Comparison of ENCODE assay signal across 9 mouse cellular contexts in genomic region chr10:5305555-5305954, GRCm38 (mm10).
A peak's percentile ranks its signal among the peaks of the same experiment; 100 is the strongest.
DNase-seq lines count a peak whose midpoint lies in the region; ATAC-seq and TF ChIP-seq lines count a peak whose summit lies in the region.
"Had no signal": no experiment of that assay in that cellular context is flagged by ENCODE, and none has a peak within 500 bp of the region (broad histone marks: within the 10 kb centered on the region; RNA-seq: fewer than 3 reads in every experiment).

No protein-coding gene starts in this region.

- ATAC-seq in frontal cortex, adult (ENCODE audit: low TSS enrichment): peak; percentile 55; the same call in 1 of the 2 replicates
- ATAC-seq in lung, embryonic 14.5 days (ENCODE audit: insufficient read depth): 0 out of 2 replicates have a peak, but pooled peaks have one; percentile 50

- no peaks in the 10 kb centered on the region for H3K36me3 ChIP-seq in lung, embryonic 14.5 days (ENCODE audit: insufficient read depth)

- no peaks in the 10 kb centered on the region for H3K9me3 ChIP-seq in lung, embryonic 14.5 days (ENCODE audit: low read depth, low read length)

- H3K4me2 ChIP-seq in lung, embryonic 14.5 days: no peak overlapping the region

- peak overlapping the region; percentile 94 for H3K27ac ChIP-seq in embryonic fibroblast, embryonic 13.5 days (ENCODE audit: insufficient read depth, low read length)
- no peak overlapping the region for H3K27ac ChIP-seq in lung, embryonic 14.5 days (ENCODE audit: low read depth)

- peaks cover 12% of the 10 kb centered on the region for H3K4me1 ChIP-seq in embryonic fibroblast, embryonic 13.5 days (ENCODE audit: control insufficient read depth, insufficient read depth, low read length)
- H3K4me1 ChIP-seq in lung, embryonic 14.5 days (ENCODE audit: insufficient read depth): no peaks in the 10 kb centered on the region

- 21% methylated on average over 6 of the region's 6 CpGs for WGBS in lung, embryonic 14.5 days

- no peak for TF ChIP-seq POLR2A in embryonic fibroblast, embryonic 13.5 days (IDR thresholded peaks at IDR 0.05; ENCODE audit: low read depth, low read length)

- DNase-seq in frontal cortex, postnatal 14 days (ENCODE audit: low spot score in 2 of 2): no peak
- peak; percentile 69 for DNase-seq in 3T3-L1 (ENCODE audit: low read depth, low spot score)
- peak; percentile 60 for DNase-seq in lung, embryonic 14.5 days
- DNase-seq in spleen, postnatal 14 days (ENCODE audit: low spot score in 2 of 2): no peak
- no peak for DNase-seq in cerebellum, adult 9-11 months
- no peak for DNase-seq in cerebellum, postnatal 10 days
- DNase-seq: cerebellum, adult 11-12 months had no signal

- no peak overlapping the region for H3K4me3 ChIP-seq in embryonic fibroblast, embryonic 13.5 days (ENCODE audit: insufficient read depth, low read length)
- no peak overlapping the region for H3K4me3 ChIP-seq in lung, embryonic 14.5 days (ENCODE audit: low read depth, low read length)

- no peaks in the 10 kb centered on the region for H3K27me3 ChIP-seq in lung, embryonic 14.5 days (ENCODE audit: insufficient read depth, low read length)

- no peak overlapping the region for H3K9ac ChIP-seq in lung, embryonic 14.5 days

- TF ChIP-seq CTCF in embryonic fibroblast, embryonic 13.5 days (IDR thresholded peaks at IDR 0.05; ENCODE audit: borderline replicate concordance, insufficient read depth, low read length): peak; percentile 67
- peak; percentile 48; the same call in 1 of the 2 replicates for TF ChIP-seq CTCF in lung, embryonic 14.5 days (IDR thresholded peaks at IDR 0.05; ENCODE audit: low read depth)

Comparison
In these comparisons a context has a peak if more than half of its experiments do, and no peak if none do; other contexts are left out.
1. DNase-seq: peak in 3T3-L1 (single experiment) and lung, embryonic 14.5 days (single experiment); none in frontal cortex, postnatal 14 days (0 of 2), spleen, postnatal 14 days (0 of 2), cerebellum, adult 9-11 months (single experiment) and cerebellum, postnatal 10 days (0 of 2).